Mouse (Mus musculus) heart, adult 8-10 months (tissue): ENCODE measurements at regions not wholly inside any gene's neighbourhood (a gene's known extent, or its start where the extent isn't known, plus 50 kb on each side); places are given as distances from the start of the nearest gene placed in this dataset.

Experiments used
- DNase-seq: peaks from one replicate; pipeline ENCODE4 v3.0.0; 2022; ENCODE audit warnings: low spot score

DNA sequence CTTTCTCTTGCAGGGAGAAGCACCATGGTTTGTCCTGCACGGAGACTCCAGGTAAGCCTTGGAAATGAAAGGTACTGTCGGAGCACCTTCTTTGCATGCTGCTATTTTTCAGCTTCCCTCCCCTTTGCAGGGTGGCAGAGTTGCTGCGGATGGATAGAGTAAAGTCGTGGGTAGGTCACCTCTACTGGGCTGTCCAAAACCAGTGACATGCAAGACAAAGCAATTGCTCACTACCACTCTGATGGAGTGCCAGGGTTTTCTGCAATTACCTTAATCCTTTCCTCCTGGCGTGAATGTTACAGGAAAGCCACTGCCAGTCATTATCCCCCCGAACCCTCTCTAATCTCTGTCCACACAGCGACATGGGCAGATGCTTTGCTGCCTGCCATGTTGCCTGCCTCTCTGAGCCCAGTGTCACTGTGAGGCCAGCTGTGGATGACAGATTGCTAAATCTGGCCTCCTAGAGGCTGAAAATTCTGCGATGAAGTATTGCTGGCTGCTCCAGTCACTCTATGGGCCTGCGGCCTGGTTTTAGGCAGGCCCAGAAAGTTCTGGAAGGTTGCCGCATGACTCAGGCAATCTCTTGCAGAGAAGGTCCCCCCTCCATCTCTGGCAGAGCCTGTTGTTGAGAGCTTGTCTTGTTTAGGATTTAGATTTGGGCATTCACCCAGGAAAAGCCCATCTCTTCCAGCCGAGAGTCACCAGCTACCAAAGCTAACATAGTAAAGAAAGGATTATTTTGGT, 54.1 kb upstream of the Sod3 start:
- peak; percentile 77 for DNase-seq

DNA sequence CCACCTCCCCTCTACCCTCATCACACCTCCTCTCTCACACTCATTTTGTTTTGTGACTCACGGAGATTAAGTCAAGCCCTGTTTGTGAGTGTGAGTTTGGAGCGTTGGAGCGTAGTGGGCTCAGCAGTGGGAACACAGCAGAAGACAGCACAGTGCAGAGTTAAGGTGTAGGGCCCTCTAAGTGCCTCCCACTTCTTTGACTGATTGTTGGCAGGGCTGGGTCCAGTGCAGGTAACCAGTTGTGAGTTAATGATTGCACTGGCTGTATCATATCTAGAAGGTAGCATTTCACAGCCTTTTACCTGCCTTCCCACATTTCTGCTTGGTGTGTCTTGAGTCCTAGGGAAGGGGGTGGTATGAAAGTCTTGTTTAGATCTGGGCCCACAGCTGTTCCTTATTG, 67.3 kb upstream of the Sod3 start:
- DNase-seq, result no peak

DNA sequence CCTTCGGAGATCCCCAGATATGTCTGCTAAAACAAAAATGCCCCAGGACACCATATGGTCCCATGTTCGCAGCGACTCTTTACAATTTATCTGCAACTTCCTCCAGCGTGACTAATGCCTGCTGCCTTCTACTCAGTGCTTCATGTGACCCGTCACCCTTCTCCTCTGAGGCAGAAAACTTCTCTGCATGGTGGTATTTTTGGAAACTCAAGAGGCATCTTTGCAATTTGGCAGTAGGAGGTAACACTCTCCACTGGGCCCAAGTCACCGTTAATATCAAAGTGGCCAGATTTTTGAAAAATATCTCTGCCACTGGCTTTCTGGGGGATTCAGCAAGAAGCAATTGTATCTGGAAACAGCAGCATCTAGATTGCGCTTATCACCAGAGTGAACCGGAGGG, 69.1 kb upstream of the Sod3 start:
- DNase-seq, result peak; percentile 44

DNA sequence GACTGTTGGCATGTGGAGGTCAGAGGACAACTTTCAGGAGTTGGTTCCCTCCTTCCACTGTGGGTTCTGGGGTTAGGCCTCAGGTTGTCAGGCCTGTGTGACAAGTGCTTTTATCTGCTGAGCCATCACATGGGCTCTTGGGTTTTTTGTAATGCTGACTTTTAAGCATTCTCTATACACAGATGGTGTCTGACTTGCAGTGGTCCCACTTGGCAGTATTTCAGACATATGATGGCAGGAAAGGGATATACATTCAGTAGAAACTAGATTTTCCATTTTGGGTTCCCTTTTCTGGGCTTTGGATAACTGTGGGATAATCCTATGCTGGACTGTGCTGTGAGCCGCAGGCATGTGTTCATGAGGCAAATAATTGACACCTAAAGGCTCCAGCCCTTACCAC, 75.3 kb upstream of the Sod3 start:
- DNase-seq, result no peak

DNA sequence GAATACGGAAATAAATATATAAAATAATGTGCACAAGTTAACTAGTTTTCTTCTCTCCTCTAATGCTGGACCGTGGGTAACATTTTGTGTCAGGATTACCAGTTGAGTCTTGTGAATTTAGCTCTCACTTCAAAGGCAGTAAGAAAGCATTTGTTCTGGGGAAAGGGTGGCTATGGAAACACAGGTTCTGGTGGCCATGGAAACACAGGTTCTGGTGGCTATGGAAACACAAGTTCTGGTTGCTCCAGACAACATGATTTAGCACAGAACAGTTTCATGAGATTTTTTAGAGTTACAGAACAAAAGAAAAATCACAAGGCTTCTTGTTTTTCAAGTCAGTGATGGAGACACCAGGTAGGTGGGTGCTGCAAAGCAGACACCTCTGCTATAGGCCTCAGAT, 82.7 kb upstream of the Sod3 start:
- DNase-seq, result no peak

DNA sequence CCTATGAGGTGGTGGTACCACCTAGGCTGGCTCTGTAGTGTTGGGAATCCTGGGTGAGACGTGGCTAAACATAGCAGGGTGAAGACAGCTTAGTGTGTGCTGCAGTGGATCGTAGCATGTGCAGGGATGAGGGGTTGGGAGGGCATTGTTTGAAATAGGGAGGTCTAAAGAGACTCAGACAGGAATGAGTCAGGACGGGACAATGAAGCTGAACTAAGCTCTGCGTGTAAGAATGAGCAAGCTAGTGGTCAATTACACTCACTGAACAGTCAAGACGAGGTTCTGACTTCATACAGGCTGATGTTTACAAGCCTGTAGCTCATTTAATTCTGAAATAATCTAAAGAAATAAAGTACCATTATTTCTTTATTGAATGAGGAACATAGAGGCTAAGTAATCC, 85.5 kb upstream of the Sod3 start:
- no peak for DNase-seq

DNA sequence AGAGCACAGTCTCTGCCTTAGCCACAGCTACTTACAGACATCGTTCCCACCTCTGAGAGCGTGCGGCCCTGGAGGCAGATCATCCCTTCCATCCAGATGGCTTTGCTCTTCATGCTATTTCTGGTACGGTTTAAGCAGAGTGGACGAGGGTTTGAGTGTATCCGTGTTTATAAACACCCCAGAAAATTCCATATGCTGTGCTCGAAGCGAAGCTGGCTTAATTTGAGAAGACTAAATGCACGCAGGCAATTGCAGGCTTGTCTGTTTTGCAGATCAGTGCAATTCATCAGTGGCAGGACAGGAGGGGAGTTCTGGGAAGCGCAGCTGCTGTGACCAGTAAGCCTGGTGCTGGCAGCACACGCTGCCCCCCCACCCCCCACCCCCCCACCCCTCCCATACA, 72.9 kb upstream of the Dhx15 start:
- DNase-seq, result no peak

DNA sequence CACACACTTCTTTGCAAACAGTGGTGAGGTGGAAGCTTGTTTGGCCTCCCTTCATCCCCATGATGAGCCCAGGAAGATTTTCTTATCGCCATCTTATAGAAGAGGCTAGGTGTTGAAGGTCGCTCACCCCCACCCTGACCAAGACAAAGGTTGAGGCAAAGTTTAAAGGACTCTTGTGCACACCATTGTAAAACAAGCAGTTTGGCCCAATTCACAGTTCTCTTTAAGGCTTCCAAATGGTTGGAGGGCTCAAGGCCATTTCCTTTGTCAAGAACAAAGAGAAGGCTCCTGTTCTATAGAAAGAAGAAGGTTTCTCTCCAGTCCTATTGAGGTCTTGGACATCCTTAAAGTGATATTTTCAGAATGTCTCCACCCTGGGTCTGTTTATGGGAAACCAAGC, 67.8 kb upstream of the Dhx15 start:
- DNase-seq, result no peak

DNA sequence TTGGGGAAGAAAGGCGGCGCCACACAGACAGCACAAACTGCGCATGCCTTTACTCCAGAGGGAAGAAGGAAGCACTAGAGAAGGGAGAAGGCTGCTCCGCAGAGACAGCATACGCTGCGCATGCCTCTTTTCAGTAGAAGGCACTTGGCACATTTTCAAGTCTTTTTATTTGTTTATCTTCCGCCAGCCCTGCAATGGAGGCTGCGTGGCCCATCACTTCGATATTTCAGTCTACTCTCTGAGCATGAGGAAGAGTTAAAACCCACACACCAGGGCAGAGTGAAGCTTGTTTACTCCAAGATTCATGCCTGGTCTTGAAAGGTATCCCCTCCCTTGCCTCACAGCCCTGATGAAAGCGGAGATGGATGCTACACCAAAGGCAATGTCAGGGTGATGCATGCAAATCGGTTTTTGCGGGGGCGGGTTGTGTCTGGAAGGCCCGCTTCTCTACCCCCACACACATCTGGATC, 64.3 kb upstream of the Dhx15 start:
- DNase-seq, result peak; percentile 23

DNA sequence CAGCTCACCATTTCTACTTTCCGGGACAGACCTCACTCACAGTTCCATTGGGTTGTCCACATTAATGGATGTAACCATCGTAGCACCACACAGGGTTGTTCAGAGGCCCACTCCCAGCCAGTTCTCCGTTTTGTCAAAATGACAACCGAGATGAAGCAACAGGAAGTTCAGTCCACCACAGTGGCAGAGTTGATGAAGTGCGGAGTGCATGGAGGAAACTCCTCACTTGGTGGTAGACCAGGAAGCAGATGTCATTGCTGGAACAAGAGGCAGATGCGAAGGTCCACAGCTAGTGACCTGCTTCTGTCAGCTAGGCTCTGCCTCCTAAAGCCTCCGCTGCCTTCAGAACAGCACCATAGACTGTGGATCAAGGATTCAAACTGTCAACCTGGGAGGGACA, 59.5 kb upstream of the Dhx15 start:
- DNase-seq, result no peak

DNA sequence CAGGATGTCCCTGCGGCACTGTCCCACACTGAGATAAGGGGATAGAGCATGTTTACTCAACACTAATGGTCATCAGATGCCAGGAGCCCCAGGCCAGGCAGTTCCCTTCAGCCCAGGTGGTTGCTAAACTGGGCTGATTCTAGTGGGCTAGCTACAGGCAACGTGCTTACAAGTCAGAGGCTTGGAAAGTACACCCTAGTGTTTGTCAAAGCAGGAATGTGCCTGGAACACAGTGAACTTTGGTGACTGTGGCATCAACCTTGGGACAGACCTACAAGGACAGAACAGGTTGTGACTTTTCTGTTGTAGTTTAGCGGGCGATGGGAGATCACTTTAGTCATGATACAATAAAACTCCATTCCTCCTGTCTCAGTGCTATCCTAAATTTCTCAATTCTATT, 53.6 kb upstream of the Dhx15 start:
- no peak for DNase-seq

DNA sequence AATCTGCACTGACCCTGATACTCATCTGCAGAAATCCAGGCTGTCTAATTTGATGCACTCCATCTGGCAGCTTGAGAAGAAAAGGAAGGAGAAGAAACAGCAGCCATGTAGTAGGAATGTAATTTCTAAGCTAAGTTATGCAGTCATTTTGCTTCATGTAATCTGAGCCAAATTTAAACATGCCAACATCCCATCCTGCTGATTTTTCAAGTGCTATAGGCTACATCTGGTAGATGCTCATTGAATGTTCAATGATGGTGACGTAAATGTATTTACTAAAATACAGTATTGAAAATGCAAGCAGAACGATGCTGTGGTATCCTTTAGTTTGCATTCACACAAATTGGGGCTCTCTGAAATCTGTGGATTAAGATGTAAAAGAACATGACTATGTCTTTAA, 52.1 kb upstream of the Dhx15 start:
- no peak for DNase-seq

DNA sequence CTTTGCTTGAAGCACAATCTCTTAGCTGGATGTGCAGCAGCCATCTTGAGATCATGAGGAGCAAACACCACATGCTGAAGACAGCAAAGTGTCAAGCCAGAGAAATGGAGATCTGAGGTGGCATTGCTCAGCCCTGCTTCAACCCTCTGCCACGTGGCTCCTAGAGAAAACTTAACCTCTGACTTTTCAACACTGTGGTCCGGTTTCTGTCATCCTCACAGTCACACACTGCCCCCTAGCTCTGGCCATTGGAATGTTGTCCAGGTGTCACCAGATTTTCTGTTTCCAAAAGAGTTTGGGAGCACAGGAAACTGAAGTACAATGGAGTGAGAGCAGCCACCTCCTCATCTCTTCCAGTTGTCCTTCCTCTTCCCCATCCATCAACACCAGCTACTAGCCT, 50.2 kb upstream of the Dhx15 start:
- DNase-seq, result no peak
